Mouse (Mus musculus): ENCODE measurements around the gene Syvn1. TPM values are rescaled to one million over a fixed set of nuclear protein-coding genes. Genes with fewer than 3 reads are reported as not detected.

Syvn1 gene
- total and polyA plus RNA-seq, 3 experiments, result 16.5 to 106 (median 26.8) TPM

DNA sequence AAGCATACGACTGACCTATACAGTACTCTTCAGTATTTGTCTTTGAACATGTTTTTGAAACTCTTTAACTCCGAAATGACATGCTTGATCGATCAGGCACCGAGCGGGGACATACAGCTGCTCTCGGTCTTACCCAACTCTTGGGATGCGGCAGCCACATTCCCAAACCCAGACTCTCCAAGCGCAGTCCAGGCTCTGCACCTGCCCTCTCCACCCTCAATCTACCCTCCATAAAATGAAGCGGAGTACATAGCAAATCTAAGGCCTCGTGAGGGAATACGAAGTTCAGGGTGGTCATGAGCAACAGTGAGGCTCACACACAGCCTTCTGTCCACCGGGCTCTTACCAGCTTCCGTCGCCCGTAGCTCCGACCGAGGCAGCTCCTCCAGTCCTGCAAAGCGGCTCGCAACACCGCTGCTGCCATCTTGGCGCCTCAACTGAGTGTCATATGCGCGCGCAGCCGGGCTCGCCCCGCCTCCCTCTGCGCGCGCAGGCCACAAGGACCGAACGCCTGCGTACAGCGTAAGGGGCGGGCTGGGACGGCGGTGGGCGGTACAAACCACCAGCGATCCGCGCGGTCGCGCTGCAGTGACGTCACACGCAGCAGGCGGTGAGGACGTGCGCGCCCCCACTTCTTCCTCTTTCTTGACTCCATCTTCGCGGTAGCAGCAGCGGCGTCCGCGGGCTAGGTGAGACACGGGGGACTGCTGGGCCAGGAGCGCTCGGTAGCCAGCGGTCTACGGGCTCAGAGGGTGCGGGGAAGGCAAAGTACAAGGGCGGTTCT, 11.1 kb downstream of the Syvn1 start, which contains the start of the genes Mrpl49 and Fau:
Gene Mrpl49 (minus strand): TSS at position 473 of the 784 bp plus-strand sequence.
Gene Fau (plus strand): TSS at position 532 of the 784 bp plus-strand sequence.
- Histone ChIP-seq H3K79me2 (replicated peaks; ENCODE audit: control insufficient read depth, extremely low read depth, insufficient read depth, poor library complexity, severe bottlenecking) (peaks cover 56% of the 10 kb centered on the region), H3K4me2 (ENCODE audit: insufficient read depth, low read depth, poor library complexity, severe bottlenecking) (peak within 1 kb of the TSS; percentile 80), H3K9me3 (replicated peaks; ENCODE audit: low read length) (no peaks in the 10 kb centered on the region), H3K36me3 (replicated peaks in 1 of 2; ENCODE audit: control insufficient read depth in 1 of 2, insufficient read depth in 1 of 2, low read length in 1 of 2) (peaks cover 46 to 53% of the 10 kb centered on the region in 2 experiments), H3K27me3 (replicated peaks) (no peaks in the 10 kb centered on the region), H3K4me3 (replicated peaks in 1 of 3; ENCODE audit: low read depth in 2 of 3, low read length in 2 of 3, poor library complexity in 1 of 3) (peak within 1 kb of the TSS; percentile 73 to 99 (median 97)), H3K4me1 (ENCODE audit: control insufficient read depth in 1 of 2, insufficient read depth in 2 of 2) (peaks cover 12 to 55% of the 10 kb centered on the region in 2 experiments; a peak in 3 of 4 replicates), H3K27ac (ENCODE audit: insufficient read depth, low read depth) (peak within 1 kb of the TSS; percentile 26), H3K9ac (ENCODE audit: insufficient read depth, low read depth) (peak within 1 kb of the TSS; percentile 73)
- in situ Hi-C loops (cut with MboI; ENCODE audit: low pct_ligation_motif_present, low pct_unique_long_range_greater_than_20kb, low sequenced_read_pairs), result no loop called here
- TF ChIP-seq ETS1 (conservative IDR thresholded peaks at IDR 0.05; ENCODE audit: low read depth, low read length) (no peak), JUND (conservative IDR thresholded peaks at IDR 0.05; ENCODE audit: low read depth, low read length) (no peak), SMC3 (IDR thresholded peaks at IDR 0.05; ENCODE audit: low read depth, low read length) (no peak), CHD1 (IDR thresholded peaks at IDR 0.05; ENCODE audit: low read depth, low read length) (no peak), E2F4 (IDR thresholded peaks at IDR 0.05; ENCODE audit: insufficient replicate concordance, low read depth, low read length) (peak; percentile 68; the same call in 1 of the 2 replicates), SIN3A (IDR thresholded peaks at IDR 0.05; ENCODE audit: low read length) (peak; percentile 83), MAZ (IDR thresholded peaks at IDR 0.05; ENCODE audit: low read depth, low read length) (0 out of 2 replicates have a peak, but pooled peaks have one; percentile 50), PAX5 (IDR thresholded peaks at IDR 0.05; ENCODE audit: low read length) (no peak), MXI1 (IDR thresholded peaks at IDR 0.05; ENCODE audit: low read depth, low read length) (peak; percentile 84), USF1 (IDR thresholded peaks at IDR 0.05; ENCODE audit: low read depth, low read length) (no peak; the same call in 1 of the 2 replicates), KAT2A (IDR thresholded peaks at IDR 0.05; ENCODE audit: insufficient replicate concordance, low read length) (peak; percentile 84; the same call in 1 of the 2 replicates), CTCF (conservative IDR thresholded peaks at IDR 0.05 in 1 of 2, IDR thresholded peaks at IDR 0.05 in 1 of 2; ENCODE audit: low read depth in 2 of 2, low read length in 2 of 2) (no peak), ELF1 (IDR thresholded peaks at IDR 0.05; ENCODE audit: low read depth, low read length) (peak; percentile 90), TBP (conservative IDR thresholded peaks at IDR 0.05; ENCODE audit: low read depth, low read length) (peak; percentile 86), IRF4 (IDR thresholded peaks at IDR 0.05; ENCODE audit: low read depth, low read length) (peak; percentile 42; the same call in 1 of the 2 replicates), MAX (IDR thresholded peaks at IDR 0.05; ENCODE audit: low read length) (peak; percentile 66; the same call in 1 of the 2 replicates), ZNF384 (IDR thresholded peaks at IDR 0.05; ENCODE audit: low read depth, low read length) (no peak), TCF12 (IDR thresholded peaks at IDR 0.05; ENCODE audit: low read depth, low read length) (peak; percentile 96), MAFK (IDR thresholded peaks at IDR 0.05; ENCODE audit: insufficient replicate concordance, low read length) (no peak), CHD2 (IDR thresholded peaks at IDR 0.05; ENCODE audit: low read length) (no peak), ZMIZ1 (IDR thresholded peaks at IDR 0.05; ENCODE audit: low read depth, low read length) (peak; percentile 96), JUN (IDR thresholded peaks at IDR 0.05; ENCODE audit: insufficient read depth, low read depth, low read length) (no peak), ZC3H11A (IDR thresholded peaks at IDR 0.05; ENCODE audit: low read depth, low read length) (no peak), RAD21 (IDR thresholded peaks at IDR 0.05; ENCODE audit: low read depth, low read length) (no peak), NRF1 (IDR thresholded peaks at IDR 0.05; ENCODE audit: low read depth, low read length) (peak; percentile 95), GABPA (IDR thresholded peaks at IDR 0.05; ENCODE audit: insufficient replicate concordance, low read depth, low read length) (peak; percentile 17; the same call in 1 of the 2 replicates), HCFC1 (IDR thresholded peaks at IDR 0.05; ENCODE audit: low read depth, low read length) (peak; percentile 93), MYC (IDR thresholded peaks at IDR 0.05; ENCODE audit: low read depth, low read length) (peak; percentile 17; the same call in 1 of the 2 replicates), EP300 (IDR thresholded peaks at IDR 0.05; ENCODE audit: low read length) (no peak), POLR2AphosphoS2 (IDR thresholded peaks at IDR 0.05; ENCODE audit: low read depth, low read length) (peak; percentile 85), MEF2A (IDR thresholded peaks at IDR 0.05; ENCODE audit: borderline replicate concordance, low read depth, low read length) (peak; percentile 73), RCOR1 (conservative IDR thresholded peaks at IDR 0.05; ENCODE audit: low read depth, low read length) (no peak), UBTF (IDR thresholded peaks at IDR 0.05; ENCODE audit: low read depth, low read length) (no peak), BHLHE40 (IDR thresholded peaks at IDR 0.05; ENCODE audit: low read depth, low read length) (no peak), POLR2A (IDR thresholded peaks at IDR 0.05; ENCODE audit: low read depth, low read length) (peak; percentile 98), ZKSCAN1 (IDR thresholded peaks at IDR 0.05; ENCODE audit: borderline replicate concordance, low read depth, low read length) (no peak), USF2 (conservative IDR thresholded peaks at IDR 0.05; ENCODE audit: low read depth, low read length) (no peak), NELFE (IDR thresholded peaks at IDR 0.05; ENCODE audit: low read depth, low read length) (peak; percentile 96)
- dilution Hi-C loops (cut with MboI; ENCODE audit: extremely low pct_ligation_motif_present, extremely low pct_unique_long_range_greater_than_20kb, low sequenced_read_pairs), result no loop called here
- DNase-seq (ENCODE audit: extremely low read depth), result peak; percentile 95
